In the genomic region with DNA sequence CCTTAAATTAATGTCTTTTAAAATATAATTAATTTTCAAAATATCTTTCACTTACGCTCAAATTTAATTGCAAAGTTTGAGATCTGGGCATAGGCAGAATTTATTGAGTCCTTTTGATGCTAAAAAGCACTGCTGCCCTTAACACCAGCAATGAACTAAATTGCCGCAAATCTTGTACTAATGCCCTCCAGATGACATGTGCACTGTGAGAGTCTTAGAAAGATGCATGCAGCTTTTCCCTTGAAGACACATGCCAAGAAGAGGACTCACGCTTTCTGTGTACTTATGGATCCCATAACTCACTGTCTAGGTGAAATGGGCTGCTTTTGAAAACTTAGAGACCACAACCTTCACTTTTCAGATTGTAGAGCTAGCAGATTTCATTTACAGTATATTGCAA, we compare ENCODE assay signal across 21 mouse cellular contexts.
"Had no signal": no experiment of that assay in that cellular context is flagged by ENCODE, and none has a peak within 500 bp of the region (broad histone marks: within the 10 kb centered on the region; RNA-seq: fewer than 3 reads in every experiment).

No protein-coding gene starts in this region.

- H3K4me2 ChIP-seq: kidney, embryonic 15.5 days; limb, embryonic 13.5 days; liver, embryonic 13.5 days; lung, embryonic 14.5 days; midbrain, embryonic 15.5 days; neural tube, embryonic 12.5 days; neural tube, embryonic 15.5 days; stomach, embryonic 15.5 days had no signal

- H3K9me3 ChIP-seq: kidney, embryonic 15.5 days; limb, embryonic 13.5 days; liver, embryonic 13.5 days; midbrain, embryonic 10.5 days; midbrain, embryonic 15.5 days; neural tube, embryonic 12.5 days; neural tube, embryonic 15.5 days; stomach, embryonic 15.5 days had no signal

- H3K4me3 ChIP-seq: kidney, embryonic 15.5 days; left cerebral cortex, adult 2 months; limb, embryonic 13.5 days; liver, embryonic 13.5 days; midbrain, embryonic 10.5 days; midbrain, embryonic 15.5 days; neural tube, embryonic 12.5 days; neural tube, embryonic 15.5 days; stomach, embryonic 15.5 days had no signal

- H3K36me3 ChIP-seq: kidney, embryonic 15.5 days; limb, embryonic 13.5 days; liver, embryonic 13.5 days; midbrain, embryonic 10.5 days; midbrain, embryonic 15.5 days; neural tube, embryonic 12.5 days; neural tube, embryonic 15.5 days; stomach, embryonic 15.5 days had no signal

- H3K27me3 ChIP-seq: kidney, embryonic 15.5 days; liver, embryonic 13.5 days; midbrain, embryonic 15.5 days; neural tube, embryonic 12.5 days; neural tube, embryonic 15.5 days; stomach, embryonic 15.5 days had no signal

- H3K27ac ChIP-seq: kidney, embryonic 15.5 days; left cerebral cortex, adult 2 months; limb, embryonic 13.5 days; liver, embryonic 13.5 days; macrophage; midbrain, embryonic 10.5 days; midbrain, embryonic 15.5 days; neural tube, embryonic 12.5 days; neural tube, embryonic 15.5 days; stomach, embryonic 15.5 days had no signal

- H3K4me1 ChIP-seq: liver, embryonic 13.5 days; midbrain, embryonic 10.5 days; neural tube, embryonic 12.5 days; stomach, embryonic 15.5 days had no signal

- DNase-seq: kidney, adult 8-10 months; kidney, postnatal 10 days; kidney, postnatal 36 days; layer of hippocampus, postnatal 36 days; liver, embryonic 13.5 days; lung, embryonic 14.5 days; right cerebral cortex, adult 18-20 months; right cerebral cortex, postnatal 14 days; right cerebral cortex, postnatal 4 days; spleen, adult 18-20 months; thymus, postnatal 25 days had no signal

- ATAC-seq: lung, postnatal 0 days; midbrain, embryonic 15.5 days had no signal

- H3K9ac ChIP-seq: kidney, embryonic 15.5 days; limb, embryonic 13.5 days; liver, embryonic 13.5 days; lung, embryonic 14.5 days; midbrain, embryonic 15.5 days; neural tube, embryonic 12.5 days; neural tube, embryonic 15.5 days; stomach, embryonic 15.5 days had no signal
